ENCODE assay signal across 17 mouse cellular contexts in genomic region chr2:60234506-60234905, GRCm38 (mm10).
"Had no signal": no experiment of that assay in that cellular context is flagged by ENCODE, and none has a peak within 500 bp of the region (broad histone marks: within the 10 kb centered on the region; RNA-seq: fewer than 3 reads in every experiment).

No protein-coding gene starts in this region.

- DNase-seq: kidney, adult 9 months; kidney, postnatal 14 days; kidney, postnatal 4 days; layer of hippocampus, adult 9-11 months; layer of hippocampus, postnatal 36 days; liver, embryonic 13.5 days; lung, adult 2 months; thymus, adult 2 months; thymus, postnatal 14 days; thymus, postnatal 4 days had no signal

- H3K9me3 ChIP-seq: liver, embryonic 13.5 days; megakaryocyte, embryonic 14.5 days; midbrain, embryonic 10.5 days; midbrain, embryonic 13.5 days had no signal

- H3K9ac ChIP-seq: liver, embryonic 13.5 days; midbrain, embryonic 13.5 days had no signal

- H3K4me1 ChIP-seq: liver, embryonic 13.5 days; midbrain, embryonic 10.5 days; midbrain, embryonic 13.5 days had no signal

- H3K4me2 ChIP-seq: liver, embryonic 13.5 days; midbrain, embryonic 13.5 days had no signal

- H3K27me3 ChIP-seq: liver, embryonic 13.5 days; megakaryocyte, embryonic 14.5 days; midbrain, embryonic 13.5 days had no signal

- H3K4me3 ChIP-seq: left cerebral cortex, adult 2 months; liver, embryonic 13.5 days; megakaryocyte, embryonic 14.5 days; midbrain, embryonic 10.5 days; midbrain, embryonic 13.5 days; myocyte had no signal

- H3K27ac ChIP-seq: left cerebral cortex, adult 2 months; liver, embryonic 13.5 days; midbrain, embryonic 10.5 days; midbrain, embryonic 13.5 days; stomach, postnatal 0 days had no signal

- ATAC-seq: midbrain, embryonic 13.5 days; midbrain, embryonic 16.5 days had no signal
